Mouse (Mus musculus): ENCODE data around the gene Slc15a5.

Gene Slc15a5

GRCm38 (mm10) chr6:138055572-138055971 lies 24.1 kb downstream of the Slc15a5 start:
- DNase-seq (ENCODE audit: low read depth, low spot score): no peak

- DNase-seq (ENCODE audit: low read depth, low spot score): no peak
Measured at GRCm38 (mm10) chr6:138054956-138055355, 24.8 kb downstream of the Slc15a5 start.

- no peak for DNase-seq (ENCODE audit: low read depth, low spot score)
Measured at GRCm38 (mm10) chr6:138054166-138054565, 25.6 kb downstream of the Slc15a5 start.

GRCm38 (mm10) chr6:138053686-138054085 lies 26.0 kb downstream of the Slc15a5 start:
- no peak for DNase-seq (ENCODE audit: low read depth, low spot score)

- DNase-seq (ENCODE audit: low read depth, low spot score): no peak
Measured at GRCm38 (mm10) chr6:138045364-138045763, 34.4 kb downstream of the Slc15a5 start.

GRCm38 (mm10) chr6:138042891-138043290 lies 36.8 kb downstream of the Slc15a5 start:
- DNase-seq (ENCODE audit: low read depth, low spot score): no peak

GRCm38 (mm10) chr6:138041865-138042264 lies 37.9 kb downstream of the Slc15a5 start:
- no peak for DNase-seq (ENCODE audit: low read depth, low spot score)

- no peak for DNase-seq (ENCODE audit: low read depth, low spot score)
Measured at GRCm38 (mm10) chr6:138037587-138037986, 42.1 kb downstream of the Slc15a5 start.

- DNase-seq (ENCODE audit: low read depth, low spot score): no peak
Measured at GRCm38 (mm10) chr6:138036891-138037290, 42.8 kb downstream of the Slc15a5 start.

GRCm38 (mm10) chr6:138016898-138017297 lies 62.8 kb downstream of the Slc15a5 start:
- no peak for DNase-seq (ENCODE audit: low read depth, low spot score)

GRCm38 (mm10) chr6:138014976-138015674 lies 64.6 kb downstream of the Slc15a5 start:
- DNase-seq (ENCODE audit: low read depth, low spot score): no peak

- no peak for DNase-seq (ENCODE audit: low read depth, low spot score)
Measured at GRCm38 (mm10) chr6:138011955-138012354, 67.8 kb downstream of the Slc15a5 start.

- DNase-seq (ENCODE audit: low read depth, low spot score): no peak
Measured at GRCm38 (mm10) chr6:138007705-138008104, 72.0 kb downstream of the Slc15a5 start.

- no peak for DNase-seq (ENCODE audit: low read depth, low spot score)
Measured at GRCm38 (mm10) chr6:138006525-138007251, 73.0 kb downstream of the Slc15a5 start.

- DNase-seq (ENCODE audit: low read depth, low spot score): no peak
Measured at GRCm38 (mm10) chr6:137989853-137990252, 89.9 kb downstream of the Slc15a5 start.

GRCm38 (mm10) chr6:137985169-137985568 lies 94.5 kb downstream of the Slc15a5 start:
- no peak for DNase-seq (ENCODE audit: low read depth, low spot score)

- no peak for DNase-seq (ENCODE audit: low read depth, low spot score)
Measured at GRCm38 (mm10) chr6:137982195-137982737, 97.5 kb downstream of the Slc15a5 start.

- no peak for DNase-seq (ENCODE audit: low read depth, low spot score)
Measured at GRCm38 (mm10) chr6:137980905-137981696, 98.6 kb downstream of the Slc15a5 start.

- DNase-seq (ENCODE audit: low read depth, low spot score): no peak
Measured at GRCm38 (mm10) chr6:137980413-137980812, 99.3 kb downstream of the Slc15a5 start.

- no peak for DNase-seq (ENCODE audit: low read depth, low spot score)
Measured at GRCm38 (mm10) chr6:137979802-137980201, 99.9 kb downstream of the Slc15a5 start.

GRCm38 (mm10) chr6:137976021-137976420 lies 103.7 kb downstream of the Slc15a5 start:
- no peak for DNase-seq (ENCODE audit: low read depth, low spot score)

- DNase-seq (ENCODE audit: low read depth, low spot score): no peak
Measured at GRCm38 (mm10) chr6:137963703-137964102, 116.0 kb downstream of the Slc15a5 start.
